Mouse (Mus musculus) ovary, adult 2 months (tissue): ENCODE data around the gene Timm10b. TPM values are rescaled to one million over a fixed set of nuclear protein-coding genes. Genes with fewer than 3 reads are reported as not detected.

Experiments
- polyA plus RNA-seq: library from polyadenylated mRNA; depleted of rRNA; stranded (reverse); fragments of >200 nt; gene quantifications from 2 replicates; pipeline ENCODE4 v1.2.3, GENCODE M21; 2012; rRNA removed

The Timm10b gene
- polyA plus RNA-seq = 127 and 182 TPM in 2 replicates

DNA sequence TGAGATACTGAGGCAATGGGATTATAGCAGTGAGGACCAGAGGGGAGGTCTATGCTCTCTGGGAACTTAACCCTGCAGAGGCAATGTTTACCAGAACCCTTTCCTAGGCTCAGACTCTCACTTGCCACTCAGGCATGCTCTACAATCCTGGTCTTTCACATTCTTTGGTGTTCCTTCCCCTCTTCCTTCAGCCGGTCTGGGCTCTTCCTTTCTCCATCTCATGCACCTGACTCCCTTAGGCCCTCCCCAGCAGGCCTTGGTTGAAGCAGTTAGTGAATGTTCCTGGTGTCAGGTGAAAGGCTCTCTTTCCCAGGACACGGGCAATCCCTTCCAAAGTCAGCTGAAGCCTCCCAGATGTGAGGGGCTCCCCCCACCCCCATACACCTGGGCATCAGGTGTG, at the start of gene Timm10b:
Gene Timm10b, plus strand, starts transcription at position 301 of the 400 bp plus-strand sequence.

DNA sequence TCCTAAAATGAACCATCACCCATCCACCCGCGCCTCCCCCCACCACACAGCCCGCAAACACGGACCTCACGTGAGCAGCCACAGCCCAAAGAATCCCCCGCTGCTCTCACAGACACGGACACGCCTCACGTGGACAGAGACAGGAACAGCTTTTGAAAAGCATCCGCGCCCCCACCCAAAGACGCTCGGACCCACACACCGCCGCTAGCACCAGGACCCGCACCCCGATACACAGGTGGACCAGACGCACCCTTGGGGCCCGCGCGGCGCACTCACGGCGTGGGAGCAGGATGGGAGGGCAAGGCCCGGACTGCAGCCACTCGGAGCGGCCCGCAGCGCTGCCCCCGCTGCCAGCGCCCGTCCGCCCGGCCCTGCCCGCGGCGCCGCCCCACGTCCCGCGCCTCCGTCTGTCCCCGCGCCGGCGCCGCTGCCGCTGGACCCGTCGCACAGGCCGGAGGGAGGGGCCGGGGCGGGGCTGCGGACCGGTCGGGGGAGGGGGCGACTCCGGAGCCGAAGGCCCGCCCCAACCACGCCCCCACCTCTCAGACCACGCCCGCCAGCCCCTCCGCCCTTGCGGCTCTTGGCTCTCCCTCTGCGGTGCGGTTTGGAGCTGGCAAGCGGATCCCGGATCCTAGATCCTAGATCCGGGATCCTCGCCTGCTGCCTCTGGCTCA, 6.6 kb upstream of the Timm10b start, which contains the start of gene Trim3:
Gene Trim3, minus strand, starts transcription at position 445 of the 674 bp plus-strand sequence.

DNA sequence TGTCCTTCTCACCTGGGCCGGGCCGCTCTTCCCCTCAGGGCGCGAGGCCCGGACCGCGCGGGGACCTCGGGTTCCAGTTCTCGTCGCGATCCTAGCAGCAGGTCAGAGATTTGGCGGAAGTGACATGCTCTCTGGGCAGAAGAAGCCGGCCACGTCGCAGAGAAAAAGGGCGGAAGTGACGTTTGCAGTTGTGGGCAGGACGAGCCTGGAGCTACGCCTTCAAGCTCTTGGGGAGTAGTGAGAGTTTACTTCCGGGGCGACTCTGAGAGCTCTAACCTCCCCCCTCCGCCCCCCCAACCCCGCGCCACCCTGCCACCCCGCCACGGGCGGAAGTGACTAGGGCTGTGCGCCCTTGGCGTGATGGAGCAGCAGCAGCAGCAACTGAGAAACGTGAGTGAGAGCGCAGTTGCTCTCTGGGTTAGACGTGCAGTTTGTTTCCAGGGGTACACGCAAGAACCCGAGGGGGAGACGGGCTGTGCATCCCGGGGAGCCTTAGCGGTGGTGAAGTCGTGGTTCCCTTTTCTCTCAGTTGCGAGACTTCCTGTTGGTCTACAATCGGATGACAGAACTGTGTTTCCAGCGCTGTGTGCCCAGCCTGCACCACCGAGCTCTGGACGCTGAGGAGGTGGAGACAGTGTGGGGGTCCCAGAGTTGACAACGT, 507 bp downstream of the Timm10b start, which contains the start of the genes Arfip2 and Gm45799:
Gene Arfip2, minus strand, starts transcription at position 184 of the 661 bp plus-strand sequence.
Gene Gm45799, plus strand, starts transcription at position 320 of the 661 bp plus-strand sequence.

DNA sequence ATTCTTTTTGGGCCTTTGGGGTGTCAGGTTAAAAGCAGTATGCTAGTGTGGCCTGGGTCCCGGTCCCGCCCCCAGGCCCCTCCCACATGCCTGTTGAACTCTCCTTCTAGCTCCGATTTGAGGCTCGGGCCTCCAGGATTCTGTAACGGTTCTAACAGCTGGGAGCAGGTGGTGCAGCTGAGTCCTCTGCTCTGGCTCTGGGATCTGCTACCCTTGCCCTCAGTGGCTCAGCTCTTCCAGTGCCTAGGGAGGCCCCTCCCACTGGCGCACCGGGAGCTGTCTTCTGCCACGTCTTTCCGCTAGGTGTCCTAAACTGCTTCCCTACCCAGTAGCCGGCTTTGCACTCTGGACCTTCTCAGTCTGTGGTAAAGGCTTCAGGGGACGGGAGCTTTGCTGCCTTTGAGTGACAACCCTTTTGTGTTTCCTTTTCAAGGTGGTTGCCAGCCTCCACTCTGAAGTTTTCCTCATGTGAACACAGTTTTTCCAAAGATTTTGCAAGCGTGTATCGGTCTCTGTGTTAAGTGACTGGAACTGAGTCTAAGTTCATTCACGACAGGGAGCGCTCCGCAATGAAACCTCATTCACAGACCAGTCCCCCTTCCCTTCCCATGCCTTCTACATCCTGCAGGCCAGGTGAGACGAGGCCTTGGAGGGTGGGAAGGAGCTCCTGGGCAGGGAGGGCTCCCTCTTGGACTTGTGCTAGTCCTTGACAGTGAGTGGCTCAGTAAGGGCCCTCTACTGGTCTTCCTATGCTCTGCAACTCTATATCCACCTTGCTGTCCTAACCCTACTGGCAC, 11.0 kb downstream of the Timm10b start, which contains the start of gene Dnhd1:
Gene Dnhd1, plus strand, starts transcription at position 189 of the 797 bp plus-strand sequence.

Other genes starting within 250 kb of the Timm10b start
- 74.6 and 74.9 TPM in 2 replicates for gene Fam160a2, start 240.0 kb upstream of the Timm10b start, polyA plus RNA-seq
- 0.41 and 0.43 TPM in 2 replicates for gene Cnga4, start 235.5 kb upstream of the Timm10b start, polyA plus RNA-seq
- 1.8 and 1.9 TPM in 2 replicates for gene Cckbr, start 214.3 kb upstream of the Timm10b start, polyA plus RNA-seq
- gene Cavin3, start 157.8 kb upstream of the Timm10b start, polyA plus RNA-seq = 255 and 453 TPM in 2 replicates
- 46.2 and 47.8 TPM in 2 replicates for gene Smpd1, start 85.7 kb upstream of the Timm10b start, polyA plus RNA-seq
- gene Apbb1, start 58.4 kb upstream of the Timm10b start, polyA plus RNA-seq = 67.2 and 74.9 TPM in 2 replicates
- gene Hpx, start 39.9 kb upstream of the Timm10b start, polyA plus RNA-seq = 1.8 and 5.5 TPM in 2 replicates
- 78.9 and 79.5 TPM in 2 replicates for gene Trim3, start 6.5 kb upstream of the Timm10b start, polyA plus RNA-seq
- gene Arfip2, start 360 bp downstream of the Timm10b start, polyA plus RNA-seq = 101 and 109 TPM in 2 replicates
- gene Gm45799, start 496 bp downstream of the Timm10b start, polyA plus RNA-seq = 312 and 349 TPM in 2 replicates
- gene Dnhd1, start 10.8 kb downstream of the Timm10b start, polyA plus RNA-seq = 3.2 and 3.6 TPM in 2 replicates
- gene Ilk, start 96.5 kb downstream of the Timm10b start, polyA plus RNA-seq = 257 and 273 TPM in 2 replicates
- gene Rrp8, start 97.3 kb downstream of the Timm10b start, polyA plus RNA-seq = 13.0 and 13.6 TPM in 2 replicates
- gene Taf10, start 104.3 kb downstream of the Timm10b start, polyA plus RNA-seq = 682 and 827 TPM in 2 replicates
- 138 and 205 TPM in 2 replicates for gene Tpp1, start 112.2 kb downstream of the Timm10b start, polyA plus RNA-seq
- gene Dchs1, start 147.6 kb downstream of the Timm10b start, polyA plus RNA-seq = 28.5 and 33.8 TPM in 2 replicates
- gene Mrpl17, start 171.0 kb downstream of the Timm10b start, polyA plus RNA-seq = 357 and 435 TPM in 2 replicates